Comparison of ENCODE assay signal across 8 mouse cellular contexts in genomic region chr9:14559430-14559829, GRCm38 (mm10). TPM values are rescaled to one million over a fixed set of nuclear protein-coding genes. Genes with fewer than 3 reads are reported as not detected.
DNase-seq lines count a peak whose midpoint lies in the region; ATAC-seq and TF ChIP-seq lines count a peak whose summit lies in the region.

No protein-coding gene starts in this region.

- 75% methylated on average over 10 of the region's 10 CpGs for WGBS in hindbrain, embryonic 16.5 days
- WGBS in hindbrain, embryonic 14.5 days, result 85% methylated on average over 10 of the region's 10 CpGs
- WGBS in intestine, embryonic 15.5 days, result 62% methylated on average over 10 of the region's 10 CpGs
- WGBS in liver, embryonic 13.5 days (ENCODE audit: insufficient replicate concordance), result 28% methylated on average over 10 of the region's 10 CpGs
- 86% methylated on average over 10 of the region's 10 CpGs for WGBS in forebrain, embryonic 14.5 days

- no peak overlapping the region for H3K27ac ChIP-seq in hindbrain, embryonic 16.5 days (ENCODE audit: low read depth, low read length)
- no peak overlapping the region for H3K27ac ChIP-seq in hindbrain, embryonic 14.5 days
- peak overlapping the region; percentile 31 for H3K27ac ChIP-seq in MEL (ENCODE audit: control insufficient read depth, low read depth, low read length)
- no peak overlapping the region for H3K27ac ChIP-seq in intestine, embryonic 15.5 days
- H3K27ac ChIP-seq in liver, embryonic 13.5 days, result no peak overlapping the region
- no peak overlapping the region for H3K27ac ChIP-seq in forebrain, embryonic 14.5 days (ENCODE audit: low read depth, low read length)

- H3K9ac ChIP-seq in hindbrain, embryonic 16.5 days (ENCODE audit: low read depth, low read length), result no peak overlapping the region
- H3K9ac ChIP-seq in hindbrain, embryonic 14.5 days, result no peak overlapping the region
- peak overlapping the region; percentile 5 for H3K9ac ChIP-seq in MEL (ENCODE audit: control insufficient read depth, low read depth, low read length, poor library complexity, severe bottlenecking)
- H3K9ac ChIP-seq in intestine, embryonic 15.5 days, result no peak overlapping the region
- H3K9ac ChIP-seq in liver, embryonic 13.5 days, result no peak overlapping the region
- H3K9ac ChIP-seq in forebrain, embryonic 14.5 days (ENCODE audit: low read length), result no peak overlapping the region

- no peak for TF ChIP-seq CTCF in MEL (IDR thresholded peaks at IDR 0.05 in 2 of 3, conservative IDR thresholded peaks at IDR 0.05 in 1 of 3; ENCODE audit: control insufficient read depth in 1 of 3, insufficient read depth in 1 of 3, low read depth in 2 of 3, low read length in 3 of 3, poor library complexity in 1 of 3, severe bottlenecking in 1 of 3)

- no peak for TF ChIP-seq RAD21 in MEL (IDR thresholded peaks at IDR 0.05; ENCODE audit: low read depth, low read length)

- ATAC-seq in hindbrain, embryonic 16.5 days, result peak; percentile 61; the same call in 1 of the 2 replicates
- no peak; the same call in 1 of the 2 replicates for ATAC-seq in hindbrain, embryonic 14.5 days (ENCODE audit: low FRiP score)
- 0 out of 2 replicates have a peak, but pooled peaks have one; percentile 45 for ATAC-seq in intestine, embryonic 15.5 days
- peak; percentile 63; the same call in 1 of the 2 replicates for ATAC-seq in liver, embryonic 13.5 days (ENCODE audit: low read depth)
- ATAC-seq in forebrain, embryonic 14.5 days, result no peak

- no peak for DNase-seq in hindbrain, embryonic 14.5 days (ENCODE audit: low spot score)
- peak; percentile 97 for DNase-seq in MEL (ENCODE audit: low read depth, low spot score)
- DNase-seq in liver, embryonic 13.5 days, result no peak
- no peak for DNase-seq in c-Kit-positive CD71-positive TER-119-positive erythroid progenitor cells, embryonic 14.5 days (ENCODE audit: low spot score)
- DNase-seq in spleen, postnatal 14 days (ENCODE audit: low spot score in 2 of 2), result no peak
- no peak for DNase-seq in forebrain, embryonic 14.5 days (ENCODE audit: low spot score)

- no peak overlapping the region for H3K4me2 ChIP-seq in hindbrain, embryonic 16.5 days (ENCODE audit: low read length)
- no peak overlapping the region for H3K4me2 ChIP-seq in hindbrain, embryonic 14.5 days (replicated peaks)
- H3K4me2 ChIP-seq in intestine, embryonic 15.5 days (replicated peaks), result no peak overlapping the region
- H3K4me2 ChIP-seq in liver, embryonic 13.5 days, result no peak overlapping the region
- H3K4me2 ChIP-seq in forebrain, embryonic 14.5 days (ENCODE audit: low read length), result no peak overlapping the region

- TF ChIP-seq POLR2A in MEL (IDR thresholded peaks at IDR 0.05; ENCODE audit: control insufficient read depth in 1 of 2, insufficient read depth in 1 of 2, low read depth in 1 of 2, low read length in 2 of 2, poor library complexity in 1 of 2), result peak in 1 of 2 experiments; percentile 20; a peak in 1 of 4 replicates

- no peaks in the 10 kb centered on the region for H3K4me1 ChIP-seq in hindbrain, embryonic 16.5 days (ENCODE audit: control insufficient read depth, insufficient read depth, low read depth, low read length)
- H3K4me1 ChIP-seq in hindbrain, embryonic 14.5 days (replicated peaks; ENCODE audit: control insufficient read depth, insufficient read depth, low read length), result no peaks in the 10 kb centered on the region
- peaks cover 11 to 26% of the 10 kb centered on the region in 2 experiments for H3K4me1 ChIP-seq in MEL (ENCODE audit: control insufficient read depth in 1 of 2, insufficient read depth in 2 of 2, low read length in 2 of 2)
- 0 out of 2 replicates have a peak, but pooled peaks cover 3% of the 10 kb centered on the region for H3K4me1 ChIP-seq in intestine, embryonic 15.5 days (replicated peaks)
- no peaks in the 10 kb centered on the region for H3K4me1 ChIP-seq in liver, embryonic 13.5 days (replicated peaks)
- no peaks in the 10 kb centered on the region for H3K4me1 ChIP-seq in forebrain, embryonic 14.5 days (ENCODE audit: control insufficient read depth, insufficient read depth, low read length)

- no peaks in the 10 kb centered on the region for H3K79me2 ChIP-seq in MEL (ENCODE audit: control insufficient read depth, insufficient read depth, low read length, poor library complexity)

- H3K4me3 ChIP-seq in hindbrain, embryonic 16.5 days (ENCODE audit: low read length), result no peak overlapping the region
- H3K4me3 ChIP-seq in hindbrain, embryonic 14.5 days (replicated peaks; ENCODE audit: low read length), result no peak overlapping the region
- H3K4me3 ChIP-seq in MEL (ENCODE audit: control insufficient read depth in 1 of 2, insufficient read depth in 1 of 2, low read depth in 2 of 2, low read length in 2 of 2), result no peak overlapping the region
- H3K4me3 ChIP-seq in intestine, embryonic 15.5 days (replicated peaks), result no peak overlapping the region
- no peak overlapping the region for H3K4me3 ChIP-seq in liver, embryonic 13.5 days (replicated peaks)
- H3K4me3 ChIP-seq in forebrain, embryonic 14.5 days (ENCODE audit: low read depth, low read length), result no peak overlapping the region

- no peaks in the 10 kb centered on the region for H3K27me3 ChIP-seq in hindbrain, embryonic 16.5 days (replicated peaks; ENCODE audit: control insufficient read depth, insufficient read depth, low read length)
- H3K27me3 ChIP-seq in hindbrain, embryonic 14.5 days (ENCODE audit: control insufficient read depth, insufficient read depth, low read length), result no peaks in the 10 kb centered on the region
- H3K27me3 ChIP-seq in MEL (ENCODE audit: control insufficient read depth in 1 of 2, insufficient read depth in 2 of 2, low read length in 2 of 2), result no peaks in the 10 kb centered on the region
- no peaks in the 10 kb centered on the region for H3K27me3 ChIP-seq in intestine, embryonic 15.5 days (replicated peaks)
- no peaks in the 10 kb centered on the region for H3K27me3 ChIP-seq in liver, embryonic 13.5 days
- H3K27me3 ChIP-seq in forebrain, embryonic 14.5 days (replicated peaks; ENCODE audit: control insufficient read depth, insufficient read depth, low read length), result no peaks in the 10 kb centered on the region

- peak; percentile 96 to 98 for TF ChIP-seq EP300 in MEL (IDR thresholded peaks at IDR 0.05; ENCODE audit: low read depth in 1 of 2, low read length in 2 of 2)

- no peaks in the 10 kb centered on the region for H3K9me3 ChIP-seq in hindbrain, embryonic 16.5 days (ENCODE audit: control insufficient read depth, low read length)
- no peaks in the 10 kb centered on the region for H3K9me3 ChIP-seq in hindbrain, embryonic 14.5 days (ENCODE audit: control insufficient read depth, low read length)
- H3K9me3 ChIP-seq in MEL (replicated peaks; ENCODE audit: insufficient read depth, low read length), result no peaks in the 10 kb centered on the region
- no peaks in the 10 kb centered on the region for H3K9me3 ChIP-seq in intestine, embryonic 15.5 days
- H3K9me3 ChIP-seq in liver, embryonic 13.5 days (replicated peaks), result no peaks in the 10 kb centered on the region
- H3K9me3 ChIP-seq in forebrain, embryonic 14.5 days (replicated peaks; ENCODE audit: control insufficient read depth, low read length), result no peaks in the 10 kb centered on the region

- H3K36me3 ChIP-seq in hindbrain, embryonic 16.5 days (ENCODE audit: control insufficient read depth, insufficient read depth, low read length), result peaks cover 15% of the 10 kb centered on the region; the same call in 1 of the 2 replicates
- H3K36me3 ChIP-seq in hindbrain, embryonic 14.5 days (replicated peaks; ENCODE audit: control insufficient read depth, insufficient read depth), result peaks cover 81% of the 10 kb centered on the region
- H3K36me3 ChIP-seq in MEL (ENCODE audit: control insufficient read depth in 1 of 2, insufficient read depth in 2 of 2, low read length in 2 of 2), result peaks cover 0 to 16% of the 10 kb centered on the region in 2 experiments; a peak in 2 of 4 replicates
- peaks cover 22% of the 10 kb centered on the region for H3K36me3 ChIP-seq in intestine, embryonic 15.5 days
- no peaks in the 10 kb centered on the region for H3K36me3 ChIP-seq in liver, embryonic 13.5 days
- peaks cover 83% of the 10 kb centered on the region for H3K36me3 ChIP-seq in forebrain, embryonic 14.5 days (ENCODE audit: control insufficient read depth, insufficient read depth, low read length)

TF ChIP-seq in MEL, 35 proteins besides CTCF, POLR2A, EP300 and RAD21 (continues in another document):
- TF ChIP-seq JUND (IDR thresholded peaks at IDR 0.05; ENCODE audit: low read depth, low read length) (peak; percentile 82), MAZ (IDR thresholded peaks at IDR 0.05; ENCODE audit: low read depth, low read length) (0 out of 2 replicates have a peak, but pooled peaks have one; percentile 46), RCOR1 (IDR thresholded peaks at IDR 0.05; ENCODE audit: low read depth, low read length) (peak; percentile 96), USF1 (IDR thresholded peaks at IDR 0.05; ENCODE audit: low read depth, low read length) (0 out of 2 replicates have a peak, but pooled peaks have one; percentile 11), SMC3 (IDR thresholded peaks at IDR 0.05; ENCODE audit: low read depth, low read length) (peak; percentile 18; the same call in 1 of the 2 replicates), HCFC1 (IDR thresholded peaks at IDR 0.05; ENCODE audit: low read depth, low read length) (0 out of 2 replicates have a peak, but pooled peaks have one; percentile 53), ZC3H11A (IDR thresholded peaks at IDR 0.05; ENCODE audit: low read depth, low read length) (no peak)

RNA-seq across cellular contexts. Expression of gene Cwc15, which starts 59.0 kb away (rescaled TPM):
- 132 and 134 TPM in 2 replicates for polyA plus RNA-seq in hindbrain, embryonic 16.5 days (2015; fragmentation: Nextera tagmentation; extraction: Ambion mirVana)
- polyA plus RNA-seq in hindbrain, embryonic 14.5 days (2014; fragmentation: Nextera tagmentation; extraction: Ambion mirVana), result 134 and 145 TPM in 2 replicates
- 326 and 331 TPM in 2 replicates for total RNA-seq in MEL (2012; rRNA removed)
- 100 to 1,000 TPM; 196 to 562 TPM for polyA plus RNA-seq in MEL (2012; ENCODE audit: insufficient read depth in 1 of 2, insufficient read length in 2 of 2, low read depth in 1 of 2, low replicate concordance in 2 of 2, missing spikeins in 1 of 2)
- 132 and 154 TPM in 2 replicates for polyA plus RNA-seq in intestine, embryonic 15.5 days (2015; fragmentation: Nextera tagmentation; extraction: Ambion mirVana)
- polyA plus RNA-seq in liver, embryonic 13.5 days (2015; fragmentation: Nextera tagmentation; extraction: Ambion mirVana), result 86.3 and 104 TPM in 2 replicates
- 175 and 186 TPM in 2 replicates for polyA plus RNA-seq in forebrain, embryonic 14.5 days (2014; fragmentation: Nextera tagmentation; extraction: Ambion mirVana)

RNA-seq across cellular contexts. Expression of gene Kdm4d, which starts 59.1 kb away (rescaled TPM):
- 1.2 and 1.3 TPM in 2 replicates for polyA plus RNA-seq in hindbrain, embryonic 16.5 days (2015; fragmentation: Nextera tagmentation; extraction: Ambion mirVana)
- polyA plus RNA-seq in hindbrain, embryonic 14.5 days (2014; fragmentation: Nextera tagmentation; extraction: Ambion mirVana), result 0.73 and 0.74 TPM in 2 replicates
- 0.56 and 0.58 TPM in 2 replicates for total RNA-seq in MEL (2012; rRNA removed)
- under 1 TPM in 1 of 2 experiments, not detected in 1; 0.40 TPM for polyA plus RNA-seq in MEL (2012; ENCODE audit: insufficient read depth in 1 of 2, insufficient read length in 2 of 2, low read depth in 1 of 2, low replicate concordance in 2 of 2, missing spikeins in 1 of 2)
- 0.23 and 0.35 TPM in 2 replicates for polyA plus RNA-seq in intestine, embryonic 15.5 days (2015; fragmentation: Nextera tagmentation; extraction: Ambion mirVana)
- polyA plus RNA-seq in liver, embryonic 13.5 days (2015; fragmentation: Nextera tagmentation; extraction: Ambion mirVana), result 0.05 TPM in 2 replicates
- polyA plus RNA-seq in forebrain, embryonic 14.5 days (2014; fragmentation: Nextera tagmentation; extraction: Ambion mirVana), result 0.36 and 0.38 TPM in 2 replicates

Comparison
In these comparisons a context has a peak if more than half of its experiments do, and no peak if none do; other contexts are left out.
1. ATAC-seq: peak in hindbrain, embryonic 16.5 days (single experiment), intestine, embryonic 15.5 days (single experiment) and liver, embryonic 13.5 days (single experiment); none in hindbrain, embryonic 14.5 days (single experiment) and forebrain, embryonic 14.5 days (single experiment).